Mouse (Mus musculus): ENCODE results near the gene Tmem9b. TPM values are rescaled to one million over a fixed set of nuclear protein-coding genes. Genes with fewer than 3 reads are reported as not detected.

The Tmem9b gene
- total and polyA plus RNA-seq, 3 experiments = 25.6 to 40.3 (median 26.6) TPM

DNA sequence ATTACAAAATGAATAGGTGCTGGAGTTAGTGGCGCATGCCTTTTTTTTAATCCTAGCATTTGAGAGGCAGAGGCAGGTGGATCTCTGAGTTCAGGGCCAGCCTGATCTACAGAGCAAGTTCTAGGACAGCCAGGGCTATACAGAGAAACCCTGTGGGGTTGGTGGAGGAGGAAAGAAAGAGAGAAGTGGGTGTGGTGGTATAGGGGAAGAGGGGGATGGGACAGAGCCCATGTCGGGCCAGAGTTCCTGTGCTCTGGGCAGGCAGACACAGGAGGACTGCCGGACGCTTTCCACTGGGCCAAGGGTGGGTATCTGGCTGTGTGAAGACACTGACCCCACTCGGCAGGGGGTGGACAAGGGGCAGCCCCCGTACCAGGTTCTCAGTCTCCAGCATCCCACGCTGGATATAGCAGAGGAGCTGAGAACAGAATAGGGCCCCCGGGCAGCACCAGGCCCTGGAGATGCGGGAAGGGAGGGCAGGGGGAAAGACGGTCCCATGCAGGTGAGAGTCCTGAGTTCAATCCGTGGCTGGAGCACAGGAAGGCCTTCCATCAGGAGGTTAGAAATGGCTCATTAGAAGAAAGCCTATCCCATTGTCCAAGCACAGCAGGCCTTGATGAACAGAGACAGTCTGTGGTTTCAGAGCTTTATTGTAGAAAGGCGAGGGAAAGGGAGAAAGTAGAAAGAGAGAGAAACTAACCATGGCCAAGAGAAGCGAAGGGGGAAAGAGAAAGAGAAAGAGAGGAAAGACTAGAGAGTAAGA lies 57.9 kb downstream of the Tmem9b start:
- no peaks in the 10 kb centered on the region; a peak in 1 of 4 replicates for H3K4me1 ChIP-seq (ENCODE audit: control insufficient read depth in 1 of 2, insufficient read depth in 2 of 2)
- no peak overlapping the region for H3K27ac ChIP-seq (ENCODE audit: insufficient read depth, low read depth)
- H3K9me3 ChIP-seq (replicated peaks; ENCODE audit: low read length) = no peaks in the 10 kb centered on the region
- dilution Hi-C loops (cut with MboI; ENCODE audit: extremely low pct_ligation_motif_present, extremely low pct_unique_long_range_greater_than_20kb, low sequenced_read_pairs) (no loop called here), in situ Hi-C loops (cut with MboI; ENCODE audit: low pct_ligation_motif_present, low pct_unique_long_range_greater_than_20kb, low sequenced_read_pairs) (no loop called here)
- H3K4me3 ChIP-seq (replicated peaks in 1 of 3; ENCODE audit: low read depth in 2 of 3, low read length in 2 of 3, poor library complexity in 1 of 3) = no peak overlapping the region
- H3K36me3 ChIP-seq (replicated peaks in 1 of 2; ENCODE audit: control insufficient read depth in 1 of 2, insufficient read depth in 1 of 2, low read length in 1 of 2) = no peaks in the 10 kb centered on the region
- H3K79me2 ChIP-seq (replicated peaks; ENCODE audit: control insufficient read depth, extremely low read depth, insufficient read depth, poor library complexity, severe bottlenecking) = no peaks in the 10 kb centered on the region
- TF ChIP-seq NRF1 (IDR thresholded peaks at IDR 0.05; ENCODE audit: low read depth, low read length) = no peak
- no peaks in the 10 kb centered on the region for H3K27me3 ChIP-seq (replicated peaks)
- no peak overlapping the region for H3K9ac ChIP-seq (ENCODE audit: insufficient read depth, low read depth)
- H3K4me2 ChIP-seq (ENCODE audit: insufficient read depth, low read depth, poor library complexity, severe bottlenecking) = no peak overlapping the region
- no peak for DNase-seq (ENCODE audit: extremely low read depth)

- dilution Hi-C loops (cut with MboI; ENCODE audit: extremely low pct_ligation_motif_present, extremely low pct_unique_long_range_greater_than_20kb, low sequenced_read_pairs) (no loop called here), in situ Hi-C loops (cut with MboI; ENCODE audit: low pct_ligation_motif_present, low pct_unique_long_range_greater_than_20kb, low sequenced_read_pairs) (no loop called here)
- Histone ChIP-seq H3K9me3 (replicated peaks; ENCODE audit: low read length) (no peaks in the 10 kb centered on the region), H3K4me2 (ENCODE audit: insufficient read depth, low read depth, poor library complexity, severe bottlenecking) (no peak overlapping the region), H3K9ac (ENCODE audit: insufficient read depth, low read depth) (no peak overlapping the region), H3K36me3 (replicated peaks in 1 of 2; ENCODE audit: control insufficient read depth in 1 of 2, insufficient read depth in 1 of 2, low read length in 1 of 2) (no peaks in the 10 kb centered on the region), H3K27me3 (replicated peaks) (no peaks in the 10 kb centered on the region), H3K4me1 (ENCODE audit: control insufficient read depth in 1 of 2, insufficient read depth in 2 of 2) (no peaks in the 10 kb centered on the region), H3K79me2 (replicated peaks; ENCODE audit: control insufficient read depth, extremely low read depth, insufficient read depth, poor library complexity, severe bottlenecking) (no peaks in the 10 kb centered on the region), H3K27ac (ENCODE audit: insufficient read depth, low read depth) (no peak overlapping the region), H3K4me3 (replicated peaks in 1 of 3; ENCODE audit: low read depth in 2 of 3, low read length in 2 of 3, poor library complexity in 1 of 3) (no peak overlapping the region)
- DNase-seq (ENCODE audit: extremely low read depth) = no peak
- TF ChIP-seq EP300 (IDR thresholded peaks at IDR 0.05; ENCODE audit: low read length) = no peak
- TF ChIP-seq JUND (conservative IDR thresholded peaks at IDR 0.05; ENCODE audit: low read depth, low read length) = no peak
- no peak for TF ChIP-seq JUN (IDR thresholded peaks at IDR 0.05; ENCODE audit: insufficient read depth, low read depth, low read length)
- TF ChIP-seq ZNF384 (IDR thresholded peaks at IDR 0.05; ENCODE audit: low read depth, low read length) = no peak
- no peak for TF ChIP-seq MAFK (IDR thresholded peaks at IDR 0.05; ENCODE audit: insufficient replicate concordance, low read length)
- no peak for TF ChIP-seq POLR2A (IDR thresholded peaks at IDR 0.05; ENCODE audit: low read depth, low read length)
- no peak for TF ChIP-seq SIN3A (IDR thresholded peaks at IDR 0.05; ENCODE audit: low read length)
- TF ChIP-seq BHLHE40 (IDR thresholded peaks at IDR 0.05; ENCODE audit: low read depth, low read length) = no peak
- TF ChIP-seq NELFE (IDR thresholded peaks at IDR 0.05; ENCODE audit: low read depth, low read length) = no peak
- TF ChIP-seq TBP (conservative IDR thresholded peaks at IDR 0.05; ENCODE audit: low read depth, low read length) = no peak
- TF ChIP-seq GABPA (IDR thresholded peaks at IDR 0.05; ENCODE audit: insufficient replicate concordance, low read depth, low read length) = no peak
- no peak for TF ChIP-seq POLR2AphosphoS2 (IDR thresholded peaks at IDR 0.05; ENCODE audit: low read depth, low read length)
- TF ChIP-seq RCOR1 (conservative IDR thresholded peaks at IDR 0.05; ENCODE audit: low read depth, low read length) = no peak
- TF ChIP-seq HCFC1 (IDR thresholded peaks at IDR 0.05; ENCODE audit: low read depth, low read length) = no peak
- no peak for TF ChIP-seq USF1 (IDR thresholded peaks at IDR 0.05; ENCODE audit: low read depth, low read length)
- no peak for TF ChIP-seq MAZ (IDR thresholded peaks at IDR 0.05; ENCODE audit: low read depth, low read length)
- TF ChIP-seq CHD2 (IDR thresholded peaks at IDR 0.05; ENCODE audit: low read length) = no peak
- TF ChIP-seq KAT2A (IDR thresholded peaks at IDR 0.05; ENCODE audit: insufficient replicate concordance, low read length) = no peak
- TF ChIP-seq UBTF (IDR thresholded peaks at IDR 0.05; ENCODE audit: low read depth, low read length) = no peak
- no peak for TF ChIP-seq ELF1 (IDR thresholded peaks at IDR 0.05; ENCODE audit: low read depth, low read length)
These were observed 61.7 kb downstream of the Tmem9b start for GRCm38 (mm10) chr7:109690961-109691360.
